Mouse (Mus musculus): Measurements from ENCODE around the gene Dctn1. TPM values are rescaled to one million over a fixed set of nuclear protein-coding genes. Genes with fewer than 3 reads are reported as not detected.
A peak's percentile ranks its signal among the peaks of the same experiment; 100 is the strongest.

The Dctn1 gene
- polyA plus RNA-seq, 1 experiment from 2014 or later: 87.7 TPM

DNA sequence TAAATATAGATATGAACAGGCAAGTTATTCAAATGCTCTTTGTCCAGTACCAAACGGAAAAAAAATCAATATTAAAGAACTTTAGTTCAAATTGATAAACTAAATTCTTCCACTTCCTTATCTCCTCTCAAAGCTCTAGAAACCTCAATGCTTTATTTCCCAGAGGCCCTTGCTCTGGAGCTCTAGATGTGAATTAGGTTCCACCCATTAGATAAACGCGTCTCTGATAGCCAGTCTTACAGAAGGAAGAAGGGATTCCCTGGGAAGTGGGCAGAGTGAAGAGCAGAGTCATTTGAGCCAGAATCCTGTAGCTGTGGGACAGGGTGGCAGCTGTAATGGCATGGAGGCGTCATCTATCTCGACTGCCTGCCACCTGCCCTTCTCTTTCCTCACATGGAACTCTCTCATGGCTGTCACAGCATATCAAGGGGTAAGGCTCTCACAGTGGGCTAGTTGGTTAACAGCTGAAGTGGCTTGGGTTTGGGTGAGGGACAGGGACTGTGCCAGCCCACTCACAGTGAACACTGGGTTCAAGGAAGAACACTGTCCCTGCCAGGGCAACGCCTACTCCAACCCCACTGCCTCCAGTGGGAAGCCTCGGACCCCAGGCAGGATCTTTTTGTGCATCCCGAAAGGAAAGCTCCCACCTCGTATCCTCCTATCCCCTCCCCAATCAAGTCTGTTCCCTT is 41.8 kb downstream of the Dctn1 start:
- 70% methylated on average over 9 of the region's 9 CpGs for whole genome bisulfite sequencing
- Histone ChIP-seq H3K36me3 (no peaks in the 10 kb centered on the region), H3K4me2 (no peak overlapping the region), H3K4me1 (peaks cover 12% of the 10 kb centered on the region), H3K27ac (no peak overlapping the region), H3K9ac (no peak overlapping the region), H3K27me3 (no peaks in the 10 kb centered on the region), H3K9me3 (no peaks in the 10 kb centered on the region), H3K4me3 (no peak overlapping the region)
- ATAC-seq (ENCODE audit: insufficient number of reproducible peaks, insufficient read depth, low FRiP score, low TSS enrichment, low read depth): no peak

DNA sequence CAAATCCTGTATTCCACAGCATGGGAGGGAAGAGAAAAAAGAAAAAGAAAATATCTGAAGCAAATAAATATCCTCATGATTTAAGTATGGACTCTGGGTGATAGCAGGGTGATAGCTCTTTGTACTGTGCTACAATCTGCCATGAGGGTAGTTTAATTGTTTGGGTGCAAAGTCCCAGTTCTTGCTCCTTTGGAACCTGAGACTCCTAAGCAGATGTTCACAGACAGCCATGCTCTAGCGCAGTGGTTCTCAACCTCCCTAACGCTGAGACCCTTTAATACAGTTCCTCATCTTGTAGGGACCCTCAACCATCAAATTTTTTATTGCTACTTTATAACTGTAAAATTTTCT is 42.3 kb downstream of the Dctn1 start:
- Histone ChIP-seq H3K9me3 (no peaks in the 10 kb centered on the region), H3K4me3 (no peak overlapping the region), H3K27ac (no peak overlapping the region), H3K4me2 (no peak overlapping the region), H3K36me3 (no peaks in the 10 kb centered on the region), H3K27me3 (no peaks in the 10 kb centered on the region), H3K9ac (no peak overlapping the region), H3K4me1 (peaks cover 12% of the 10 kb centered on the region)
- ATAC-seq (ENCODE audit: insufficient number of reproducible peaks, insufficient read depth, low FRiP score, low TSS enrichment, low read depth): no peak
- 78% methylated on average over 2 of the region's 2 CpGs for WGBS

DNA sequence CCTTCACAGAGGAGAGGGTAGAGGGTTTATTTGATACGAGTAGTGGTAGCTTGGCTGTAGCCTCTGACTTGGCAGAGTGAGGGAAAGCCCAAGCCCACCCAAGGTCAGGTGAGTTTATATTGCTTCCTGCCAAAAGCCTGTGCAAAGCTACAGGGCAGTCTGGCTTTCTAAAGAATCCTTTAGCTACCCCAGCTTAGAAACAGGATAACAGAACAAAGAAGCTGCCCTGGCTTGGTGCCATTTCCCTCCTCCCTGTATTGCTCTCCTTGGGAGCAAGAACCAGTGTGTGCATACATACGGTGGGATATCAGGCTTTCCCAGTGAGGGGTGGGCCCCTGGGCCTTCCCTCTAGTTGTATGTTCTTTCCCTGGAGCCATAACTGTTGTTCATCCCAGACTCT is 44.8 kb downstream of the Dctn1 start:
- H3K9me3 ChIP-seq: no peaks in the 10 kb centered on the region
- no peak overlapping the region for H3K9ac ChIP-seq
- ATAC-seq (ENCODE audit: insufficient number of reproducible peaks, insufficient read depth, low FRiP score, low TSS enrichment, low read depth): no peak
- no peak overlapping the region for H3K4me3 ChIP-seq
- no peak overlapping the region for H3K4me2 ChIP-seq
- WGBS: 30% methylated on average over 2 of the region's 2 CpGs
- no peaks in the 10 kb centered on the region for H3K27me3 ChIP-seq
- no peaks in the 10 kb centered on the region for H3K36me3 ChIP-seq
- peaks cover 17% of the 10 kb centered on the region for H3K4me1 ChIP-seq
- no peak overlapping the region for H3K27ac ChIP-seq

DNA sequence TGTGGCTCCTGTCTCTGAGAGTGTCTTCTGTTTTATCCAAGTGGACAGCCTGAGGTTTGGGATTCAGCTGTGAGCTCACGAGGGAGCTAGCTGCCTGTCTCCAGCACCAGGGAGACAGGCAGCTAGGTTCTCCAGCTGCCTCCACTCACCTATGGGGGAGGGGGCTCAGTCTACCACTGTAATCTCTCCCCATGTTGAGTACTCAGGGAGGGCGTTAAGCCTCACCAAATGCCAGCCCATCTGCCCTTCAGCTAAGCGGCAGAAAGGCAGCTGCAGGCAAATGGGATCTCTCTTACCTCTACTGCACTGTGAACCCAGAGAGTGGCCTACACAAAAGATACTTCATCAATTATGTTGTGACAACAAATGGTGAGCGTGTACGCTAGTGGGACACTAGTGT is 45.8 kb downstream of the Dctn1 start:
- Histone ChIP-seq H3K4me1 (peaks cover 19% of the 10 kb centered on the region), H3K27me3 (no peaks in the 10 kb centered on the region), H3K9ac (0 out of 2 replicates have a peak overlapping the region, but pooled peaks have one; percentile 32), H3K9me3 (no peaks in the 10 kb centered on the region), H3K4me2 (no peak overlapping the region), H3K36me3 (no peaks in the 10 kb centered on the region), H3K4me3 (no peak overlapping the region), H3K27ac (no peak overlapping the region)
- ATAC-seq (ENCODE audit: insufficient number of reproducible peaks, insufficient read depth, low FRiP score, low TSS enrichment, low read depth): no peak
- 25% methylated on average over 5 of the region's 5 CpGs for WGBS

DNA sequence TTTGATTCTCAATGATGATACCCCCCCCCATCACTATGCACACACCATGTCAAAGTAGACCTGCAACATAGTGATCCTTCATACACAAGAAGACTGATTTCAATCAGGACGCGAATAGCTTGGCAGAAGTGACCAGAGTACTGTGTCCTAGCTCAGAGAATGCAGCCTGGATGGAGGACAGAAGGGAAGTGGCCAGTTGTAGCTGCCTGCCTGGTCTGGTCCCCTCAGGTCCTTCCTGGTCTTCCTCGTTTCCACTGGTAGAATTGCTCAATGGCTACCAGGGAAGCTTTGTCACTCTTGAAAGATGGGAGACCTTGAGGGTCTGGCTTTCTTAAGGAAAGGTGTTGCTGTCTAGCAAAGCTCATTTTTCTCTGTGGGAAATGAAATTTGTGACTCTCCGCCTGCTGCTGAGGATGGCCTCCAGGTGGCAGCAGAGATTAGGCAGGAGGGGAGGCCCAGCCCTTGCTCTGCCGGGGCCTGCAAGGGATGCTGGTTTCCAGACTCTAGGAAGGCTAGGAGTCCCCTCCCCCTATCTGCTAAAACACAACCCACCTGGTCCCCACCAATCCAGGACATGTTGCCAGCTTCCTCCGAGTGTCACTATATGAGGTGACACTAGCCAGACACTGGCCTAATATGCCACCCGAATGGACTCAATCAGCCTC is 49.4 kb downstream of the Dctn1 start:
- H3K27ac ChIP-seq: no peak overlapping the region
- H3K4me2 ChIP-seq: peak overlapping the region; percentile 39
- 13% methylated on average over 7 of the region's 7 CpGs for WGBS
- ATAC-seq (ENCODE audit: insufficient number of reproducible peaks, insufficient read depth, low FRiP score, low TSS enrichment, low read depth): peak; percentile 67; the same call in 1 of the 2 replicates
- H3K9me3 ChIP-seq: no peaks in the 10 kb centered on the region
- H3K4me1 ChIP-seq: peaks cover 19% of the 10 kb centered on the region
- H3K36me3 ChIP-seq: no peaks in the 10 kb centered on the region
- peak overlapping the region; percentile 36; the same call in 1 of the 2 replicates for H3K9ac ChIP-seq
- H3K4me3 ChIP-seq: no peak overlapping the region
- H3K27me3 ChIP-seq: no peaks in the 10 kb centered on the region

DNA sequence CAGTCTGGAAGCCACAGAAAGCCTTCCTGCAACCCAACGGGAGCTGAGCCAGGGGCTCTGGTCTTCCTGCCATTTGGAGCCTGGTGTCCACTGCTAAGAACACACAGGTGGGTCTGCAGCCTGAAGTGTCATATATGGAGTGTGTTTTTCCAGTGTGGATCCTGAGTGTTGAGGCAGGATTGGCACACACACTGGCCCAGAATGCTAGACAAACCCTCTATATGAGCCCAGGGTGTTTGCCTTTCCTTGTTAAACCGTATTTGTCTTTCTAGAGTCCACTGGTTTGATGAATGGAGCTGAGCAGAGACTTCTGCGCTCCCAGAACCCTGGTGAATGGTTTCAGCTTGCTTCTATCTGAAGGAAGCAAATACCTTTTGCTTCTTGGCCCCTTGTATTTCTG is 54.1 kb downstream of the Dctn1 start, which contains the start of gene Slc4a5:
Slc4a5 (plus strand) TSS at position 15 of the 400 bp plus-strand sequence.
- no peak for ATAC-seq (ENCODE audit: insufficient number of reproducible peaks, insufficient read depth, low FRiP score, low TSS enrichment, low read depth)

DNA sequence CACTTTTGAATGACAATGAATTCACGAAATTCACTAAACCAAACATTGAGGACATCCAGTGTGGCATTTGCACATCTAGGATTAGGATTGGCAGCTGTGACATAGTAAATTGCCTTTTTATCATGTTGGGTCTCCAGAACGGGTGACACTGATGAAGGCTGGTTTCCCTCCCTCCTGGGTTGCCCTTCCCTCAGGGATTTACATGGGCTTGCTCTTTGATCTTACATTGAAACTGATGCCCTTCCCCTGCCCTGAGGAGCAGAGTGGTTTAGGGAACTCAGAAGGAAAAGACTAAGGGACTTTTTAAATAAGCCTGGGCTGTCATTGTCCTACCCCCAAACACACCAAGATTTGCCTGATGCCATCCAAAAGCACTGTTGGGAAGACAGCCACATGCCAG is 65.8 kb downstream of the Dctn1 start:
- Histone ChIP-seq H3K27ac (no peak overlapping the region), H3K4me3 (no peak overlapping the region), H3K27me3 (peaks cover 26% of the 10 kb centered on the region), H3K9me3 (no peaks in the 10 kb centered on the region), H3K4me1 (peaks cover 10% of the 10 kb centered on the region), H3K9ac (no peak overlapping the region), H3K36me3 (no peaks in the 10 kb centered on the region), H3K4me2 (no peak overlapping the region)
- WGBS: 33% methylated on average over 2 of the region's 2 CpGs
- ATAC-seq (ENCODE audit: insufficient number of reproducible peaks, insufficient read depth, low FRiP score, low TSS enrichment, low read depth): no peak

More for the DNA sequence above, 54.1 kb downstream of the Dctn1 start, which contains the start of gene Slc4a5:
- Histone ChIP-seq H3K9me3 (no peaks in the 10 kb centered on the region), H3K4me3 (no peak within 1 kb of the TSS), H3K27ac (no peak within 1 kb of the TSS), H3K9ac (no peak within 1 kb of the TSS), H3K4me2 (no peak within 1 kb of the TSS), H3K27me3 (no peaks in the 10 kb centered on the region), H3K36me3 (no peaks in the 10 kb centered on the region), H3K4me1 (peaks cover 7% of the 10 kb centered on the region)
- 77% methylated on average over 3 of the region's 3 CpGs for WGBS

DNA sequence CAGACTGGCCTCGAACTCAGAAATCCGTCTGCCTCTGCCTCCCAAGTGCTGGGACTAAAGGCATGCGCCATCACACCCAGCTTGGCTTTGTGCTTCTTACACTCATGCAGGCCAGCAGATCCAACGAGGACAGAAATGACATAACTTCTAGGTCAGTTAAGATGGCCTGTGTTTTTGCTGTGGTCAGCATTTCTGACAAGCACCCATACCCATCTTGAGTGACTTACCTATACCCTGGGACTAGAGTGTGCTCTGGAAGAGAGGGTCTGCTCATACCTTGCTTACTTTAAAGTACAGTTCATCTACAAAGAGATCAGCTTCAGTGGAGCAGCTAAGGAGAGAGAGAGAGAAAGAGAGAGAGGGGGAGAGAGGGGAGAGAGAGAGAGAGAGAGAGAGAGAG is 67.6 kb downstream of the Dctn1 start:
- Histone ChIP-seq H3K4me3 (no peak overlapping the region), H3K27ac (no peak overlapping the region), H3K9ac (no peak overlapping the region), H3K9me3 (no peaks in the 10 kb centered on the region), H3K36me3 (no peaks in the 10 kb centered on the region), H3K4me1 (peaks cover 19% of the 10 kb centered on the region), H3K27me3 (peaks cover 29% of the 10 kb centered on the region), H3K4me2 (no peak overlapping the region)
- 73% methylated on average over 4 of the region's 4 CpGs for WGBS
- no peak for ATAC-seq (ENCODE audit: insufficient number of reproducible peaks, insufficient read depth, low FRiP score, low TSS enrichment, low read depth)

DNA sequence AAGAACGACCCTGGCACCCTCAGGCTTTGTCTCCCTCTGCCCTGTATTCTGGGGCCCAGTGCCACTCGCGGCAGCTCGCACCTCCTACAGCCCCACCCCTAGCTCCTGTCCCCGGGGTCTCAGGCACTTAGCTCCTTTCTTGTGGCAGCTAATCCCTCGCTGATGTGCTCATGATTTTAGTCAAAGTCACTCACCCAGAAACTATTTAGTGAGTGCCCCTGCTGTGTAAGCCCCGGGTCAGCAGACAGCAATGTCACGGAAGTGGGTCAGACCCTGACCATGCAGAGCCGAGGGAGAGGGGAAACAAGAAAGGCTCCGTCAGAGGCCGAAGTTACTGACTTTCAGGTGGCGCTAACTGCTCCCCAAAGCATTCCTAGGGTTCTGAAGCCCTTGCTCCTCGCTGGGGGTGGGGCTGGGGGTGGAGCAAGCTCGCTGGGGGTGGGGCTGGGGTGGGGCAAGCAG is 68.6 kb downstream of the Dctn1 start:
- peak overlapping the region; percentile 21 for H3K4me3 ChIP-seq
- H3K27ac ChIP-seq: no peak overlapping the region
- H3K27me3 ChIP-seq: peaks cover 37% of the 10 kb centered on the region
- H3K9ac ChIP-seq: peak overlapping the region; percentile 62
- no peaks in the 10 kb centered on the region for H3K36me3 ChIP-seq
- 1% methylated on average over 14 of the region's 14 CpGs for WGBS
- H3K4me2 ChIP-seq: peak overlapping the region; percentile 54
- no peak for ATAC-seq (ENCODE audit: insufficient number of reproducible peaks, insufficient read depth, low FRiP score, low TSS enrichment, low read depth)
- H3K4me1 ChIP-seq: peaks cover 19% of the 10 kb centered on the region
- no peaks in the 10 kb centered on the region for H3K9me3 ChIP-seq

DNA sequence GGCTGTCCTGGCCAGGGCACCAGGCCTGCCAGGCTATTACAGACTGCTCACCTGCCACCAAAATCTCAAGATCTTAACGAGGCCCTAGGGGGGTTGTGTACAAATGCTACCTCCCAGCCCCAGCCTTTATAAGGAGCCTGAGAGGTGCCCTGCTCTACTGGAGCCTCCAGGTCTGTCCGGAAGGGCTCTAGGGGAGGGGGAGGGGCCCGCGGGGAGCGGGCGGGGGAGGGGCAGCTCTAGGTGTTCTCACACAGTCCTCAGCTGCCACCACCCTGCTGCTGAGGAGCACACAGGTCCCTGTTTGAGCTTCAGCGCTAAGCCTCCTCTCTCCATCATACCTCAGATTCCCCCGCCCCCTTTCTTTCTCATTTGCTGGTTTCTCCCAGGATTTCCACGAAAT is 71.4 kb downstream of the Dctn1 start:
- H3K4me1 ChIP-seq: peaks cover 24% of the 10 kb centered on the region

DNA sequence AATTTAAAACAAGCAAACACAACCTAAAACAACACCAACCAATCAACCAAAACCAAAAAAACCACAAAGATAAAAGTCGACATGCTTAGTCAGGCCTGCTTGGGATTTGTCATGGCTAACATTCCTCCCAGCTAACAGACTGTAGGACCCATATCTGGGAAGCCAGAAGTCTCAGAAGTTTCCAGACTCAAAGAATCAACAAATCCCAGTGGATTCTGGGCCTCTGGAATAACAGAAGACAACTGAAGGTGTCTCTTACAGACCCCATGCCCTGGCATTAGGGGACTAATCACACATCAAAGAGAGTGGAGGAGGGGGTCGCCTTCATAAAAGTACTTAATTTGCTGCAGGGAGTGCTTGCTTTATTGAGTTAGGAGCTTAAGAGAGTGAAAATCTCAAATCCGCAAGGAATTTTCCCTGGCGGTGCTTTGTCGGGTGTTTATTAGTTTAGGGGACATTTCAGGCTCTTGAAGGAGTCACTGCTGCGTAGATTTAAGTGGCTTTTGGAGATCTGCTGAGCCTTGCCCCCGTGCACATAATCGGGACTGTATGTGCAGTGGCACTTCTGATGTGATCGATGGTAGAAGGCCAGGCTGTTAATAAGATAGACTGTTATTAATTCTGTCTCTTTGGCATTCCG is 78.8 kb downstream of the Dctn1 start:
- no peaks in the 10 kb centered on the region for H3K9me3 ChIP-seq
- H3K27ac ChIP-seq: peak overlapping the region; percentile 66
- H3K4me2 ChIP-seq: no peak overlapping the region
- peaks cover 9% of the 10 kb centered on the region; the same call in 1 of the 2 replicates for H3K27me3 ChIP-seq
- 0 out of 2 replicates have a peak overlapping the region, but pooled peaks have one; percentile 7 for H3K9ac ChIP-seq
- H3K36me3 ChIP-seq: no peaks in the 10 kb centered on the region
- H3K4me1 ChIP-seq: peaks cover 30% of the 10 kb centered on the region
- no peak overlapping the region for H3K4me3 ChIP-seq
- ATAC-seq (ENCODE audit: insufficient number of reproducible peaks, insufficient read depth, low FRiP score, low TSS enrichment, low read depth): no peak
- WGBS: 17% methylated on average over 10 of the region's 10 CpGs

More for the DNA sequence above, 71.4 kb downstream of the Dctn1 start:
- H3K9me3 ChIP-seq: no peaks in the 10 kb centered on the region
- no peak overlapping the region for H3K9ac ChIP-seq
- peaks cover 49% of the 10 kb centered on the region for H3K27me3 ChIP-seq
- ATAC-seq (ENCODE audit: insufficient number of reproducible peaks, insufficient read depth, low FRiP score, low TSS enrichment, low read depth): no peak; the same call in 1 of the 2 replicates
- no peaks in the 10 kb centered on the region for H3K36me3 ChIP-seq
- peak overlapping the region; percentile 12 for H3K4me3 ChIP-seq
- no peak overlapping the region for H3K27ac ChIP-seq
- 3% methylated on average over 9 of the region's 9 CpGs for WGBS
- H3K4me2 ChIP-seq: peak overlapping the region; percentile 51

Measured in embryonic facial prominence, embryonic 13.5 days (tissue).